Mouse (Mus musculus) bone marrow, adult 2 months (tissue): ENCODE measurements around the gene Fam110a. TPM values are rescaled to one million over a fixed set of nuclear protein-coding genes. Genes with fewer than 3 reads are reported as not detected.
A peak's percentile ranks its signal among the peaks of the same experiment; 100 is the strongest.

Source experiments
- H3K27ac ChIP-seq: fragments of 200-500 bp; 2 replicates; pipeline ENCODE4 v1.5.1; 2012; ENCODE audit warnings: low read depth, mild to moderate bottlenecking, control low read depth, inconsistent platforms, low read length; ENCODE audit not compliant: control insufficient read depth, poor library complexity, insufficient read depth
- H3K4me1 ChIP-seq: fragments of 200-500 bp; 2 replicates; pipeline ENCODE4 v1.6.1; 2011; ENCODE audit warnings: low read length; ENCODE audit not compliant: control insufficient read depth, insufficient read depth
- H3K4me3 ChIP-seq: fragments of 200-500 bp; replicated peaks from 2 replicates; pipeline ENCODE3; 2011; ENCODE audit warnings: mild to moderate bottlenecking, low read depth, low read length, control low read depth; ENCODE audit not compliant: control insufficient read depth
- CTCF ChIP-seq: fragments of 200-500 bp; IDR thresholded peaks from 2 replicates; pipeline ENCODE4 v1.5.1; 2011; ENCODE audit warnings: low read length, control low read depth; ENCODE audit not compliant: control insufficient read depth, insufficient read depth
- POLR2A ChIP-seq: fragments of 200-500 bp; IDR thresholded peaks from 2 replicates; pipeline ENCODE4 v1.6.1; 2011; ENCODE audit warnings: low read depth, mild to moderate bottlenecking, control low read depth, low read length, borderline replicate concordance; ENCODE audit not compliant: control insufficient read depth
- WGBS: fragments of 180-500 bp; shearing (Covaris S2); methylation state at CpG from one replicate; pipeline ENCODE4 v1.1.7; 2018; 5-methylcytosine and 5-hydroxymethylcytosine counted together
- polyA plus RNA-seq: library from polyadenylated mRNA; stranded (reverse); fragments of >200 nt; gene quantifications from 2 replicates; pipeline ENCODE4 v1.2.4, GENCODE M21; 2011; ENCODE audit warnings: low replicate concordance; ENCODE audit not compliant: missing spikeins, insufficient read depth, insufficient read length

Fam110a gene
- polyA plus RNA-seq, 1 experiment, result 13.0 TPM

DNA sequence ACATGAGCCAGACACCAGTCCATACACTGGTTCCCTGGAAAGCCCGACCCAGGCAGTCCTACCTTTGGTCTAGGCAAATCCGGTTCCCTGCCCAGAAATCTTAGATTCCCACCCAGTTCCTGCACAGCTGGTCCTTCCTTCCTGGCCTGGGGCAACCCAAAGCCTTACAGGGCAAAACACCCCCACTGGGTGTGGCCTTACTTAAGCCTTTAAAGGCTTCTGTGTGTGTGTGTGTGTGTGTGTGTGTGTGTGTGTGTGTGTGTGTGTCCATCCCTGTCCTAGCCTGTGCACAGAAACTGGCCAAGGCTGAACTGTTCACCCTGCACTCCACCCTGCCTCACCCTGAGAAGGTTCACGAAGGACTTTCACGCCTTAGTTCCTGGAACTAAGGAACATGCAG is 32.2 kb upstream of the Fam110a start:
- TF ChIP-seq CTCF (no peak), POLR2A (no peak)
- no peak overlapping the region for H3K27ac ChIP-seq
- H3K4me3 ChIP-seq, result no peak overlapping the region
- H3K4me1 ChIP-seq, result no peaks in the 10 kb centered on the region
- 40% methylated on average over 4 of the region's 4 CpGs for WGBS

DNA sequence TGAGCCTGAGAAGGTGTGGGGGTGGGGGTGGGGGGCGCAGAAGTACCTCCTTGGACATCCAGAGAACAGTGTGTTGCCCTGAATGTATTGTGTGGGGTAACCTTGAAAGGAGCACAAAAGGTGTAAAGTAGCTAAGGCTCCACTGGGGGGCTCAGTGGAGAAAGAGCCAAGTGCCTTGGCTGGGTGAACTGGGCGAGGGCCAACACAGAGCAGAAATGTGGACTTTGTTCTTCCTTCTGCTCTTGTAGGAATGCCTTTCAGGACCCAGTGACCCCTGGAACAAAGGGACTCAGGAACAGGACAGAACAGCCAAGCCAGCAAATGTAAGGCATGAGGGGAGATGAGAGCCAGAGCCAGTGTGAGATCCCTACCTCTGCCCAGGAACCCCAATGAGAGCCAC is 31.7 kb upstream of the Fam110a start:
- 49% methylated on average over 2 of the region's 2 CpGs for WGBS
- H3K4me3 ChIP-seq, result no peak overlapping the region
- TF ChIP-seq CTCF (no peak), POLR2A (no peak)
- no peaks in the 10 kb centered on the region for H3K4me1 ChIP-seq
- H3K27ac ChIP-seq, result no peak overlapping the region

DNA sequence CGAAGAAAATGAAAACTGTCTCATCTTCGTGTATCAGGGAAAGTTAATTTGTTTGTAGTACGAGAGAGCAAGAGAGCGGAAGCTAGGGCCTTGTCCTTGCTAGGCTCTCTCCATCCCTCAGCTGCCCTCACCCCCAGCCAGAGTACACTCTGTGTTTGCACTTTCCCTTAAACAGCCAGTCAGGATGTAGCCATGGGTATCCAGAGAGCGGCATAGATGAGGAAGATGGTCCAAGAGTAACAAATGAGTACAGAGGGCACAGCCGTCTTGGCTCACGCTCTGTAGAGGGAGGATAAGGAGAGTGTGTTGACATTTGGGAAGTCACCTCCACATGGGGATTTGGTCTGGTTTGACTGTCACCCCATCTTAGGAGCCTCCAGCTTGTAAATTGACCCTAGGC is 30.6 kb upstream of the Fam110a start:
- Histone ChIP-seq H3K4me1 (no peaks in the 10 kb centered on the region), H3K4me3 (no peak overlapping the region), H3K27ac (no peak overlapping the region)
- 79% methylated on average over 7 of the region's 7 CpGs for WGBS
- no peak for TF ChIP-seq CTCF
- TF ChIP-seq POLR2A, result no peak

DNA sequence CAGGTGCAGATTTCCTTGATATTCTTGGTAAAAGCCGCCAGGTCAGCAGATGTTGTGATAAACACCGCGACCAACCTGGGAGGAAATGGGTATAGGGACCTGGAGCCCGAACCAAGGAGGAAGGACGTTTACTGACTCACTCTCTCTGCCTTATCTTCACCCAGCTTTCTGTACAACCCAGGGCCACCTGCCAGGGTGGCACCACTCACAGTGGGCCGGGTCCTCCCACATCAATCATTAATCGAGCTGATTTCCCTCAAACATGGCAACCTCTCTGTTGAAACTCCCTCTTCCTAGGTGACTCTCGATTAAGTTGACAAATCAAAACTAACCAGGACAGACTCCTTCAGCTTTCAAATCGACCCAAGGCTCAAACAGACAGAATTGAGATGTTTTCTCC is 30.2 kb upstream of the Fam110a start:
- no peaks in the 10 kb centered on the region for H3K4me1 ChIP-seq
- H3K27ac ChIP-seq, result no peak overlapping the region
- WGBS, result 32% methylated on average over 9 of the region's 9 CpGs
- no peak overlapping the region for H3K4me3 ChIP-seq
- no peak for TF ChIP-seq CTCF
- no peak for TF ChIP-seq POLR2A

DNA sequence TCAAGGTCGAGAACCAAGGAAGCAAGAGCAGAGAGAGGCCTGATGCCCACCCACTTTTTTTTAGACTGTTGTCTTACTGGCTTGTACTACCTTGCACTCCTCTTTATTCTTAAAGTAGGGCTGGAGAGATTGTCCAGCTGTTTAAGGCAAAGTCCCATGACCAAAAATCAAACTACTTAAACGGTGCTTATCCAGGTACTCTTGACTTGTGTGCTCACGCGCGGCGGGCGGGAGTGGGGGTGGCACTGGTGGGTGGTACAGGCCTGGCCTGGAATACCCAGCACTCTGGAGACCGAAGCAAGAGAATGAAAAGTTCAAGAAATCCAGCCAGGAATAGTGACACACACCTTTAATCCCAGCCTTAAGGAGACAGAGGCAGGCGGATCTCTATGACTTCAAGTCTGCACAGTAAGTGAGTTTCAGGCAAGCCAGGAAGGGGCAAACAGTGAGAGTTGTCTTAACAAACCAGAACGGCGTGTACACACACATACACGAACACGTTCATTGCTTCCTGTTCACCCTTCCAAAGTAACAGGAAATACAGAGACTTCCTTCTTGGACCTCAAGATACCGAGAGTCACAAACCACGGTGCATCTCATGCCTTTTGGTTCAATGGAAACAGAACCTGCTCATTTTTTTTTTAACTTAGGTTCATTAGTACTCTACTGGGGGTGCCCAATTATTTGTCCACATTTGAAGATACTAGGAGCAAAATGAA is 29.2 kb upstream of the Fam110a start:
- no peak overlapping the region for H3K27ac ChIP-seq
- WGBS, result 47% methylated on average over 15 of the region's 15 CpGs
- H3K4me3 ChIP-seq, result no peak overlapping the region
- H3K4me1 ChIP-seq, result no peaks in the 10 kb centered on the region
- TF ChIP-seq CTCF, result no peak
- no peak for TF ChIP-seq POLR2A

DNA sequence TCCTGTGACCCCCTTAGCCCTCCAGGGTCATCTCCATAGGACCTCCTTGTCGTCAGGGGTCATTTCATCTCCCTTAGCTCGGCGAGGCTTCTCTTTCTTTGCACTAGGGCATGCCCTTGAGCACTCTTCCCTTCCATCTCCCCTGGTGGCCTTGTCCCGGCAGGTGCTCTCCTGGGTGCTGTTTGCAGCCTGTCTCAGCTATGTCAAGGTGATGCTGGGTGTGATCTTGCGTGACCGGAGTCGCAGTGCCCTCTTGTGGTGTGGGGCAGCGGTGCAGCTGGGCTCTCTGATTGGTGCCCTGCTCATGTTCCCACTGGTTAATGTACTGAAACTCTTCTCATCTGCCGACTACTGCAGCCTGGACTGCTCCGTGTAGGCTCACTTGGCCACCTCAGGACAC is 27.8 kb upstream of the Fam110a start:
- Histone ChIP-seq H3K4me1 (no peaks in the 10 kb centered on the region), H3K4me3 (no peak overlapping the region), H3K27ac (no peak overlapping the region)
- TF ChIP-seq POLR2A, result no peak
- TF ChIP-seq CTCF, result peak; percentile 55; the same call in 1 of the 2 replicates
- WGBS, result 75% methylated on average over 10 of the region's 10 CpGs

DNA sequence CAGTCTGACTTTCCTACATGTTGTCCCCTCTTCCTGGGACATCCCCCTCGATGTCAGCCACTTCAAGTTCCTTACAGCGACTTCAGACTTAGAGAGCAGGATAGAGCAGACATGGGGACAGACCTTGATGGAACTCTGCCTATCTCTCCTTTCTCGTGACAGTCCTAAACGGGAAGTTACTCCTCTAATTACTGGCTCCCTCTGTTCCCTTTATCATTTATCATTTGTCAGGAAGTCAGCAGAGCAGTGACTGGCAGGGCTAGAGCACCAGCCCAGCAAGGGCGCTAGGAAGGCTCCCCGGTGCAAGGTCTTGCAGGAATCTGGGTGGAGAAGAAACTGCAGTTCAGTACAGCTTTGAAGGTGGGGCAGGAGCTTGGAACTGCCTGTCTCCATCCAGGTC is 22.5 kb upstream of the Fam110a start:
- TF ChIP-seq CTCF, result no peak
- no peak for TF ChIP-seq POLR2A
- Histone ChIP-seq H3K4me3 (no peak overlapping the region), H3K4me1 (no peaks in the 10 kb centered on the region; the same call in 1 of the 2 replicates), H3K27ac (no peak overlapping the region)
- WGBS, result 15% methylated on average over 6 of the region's 6 CpGs

DNA sequence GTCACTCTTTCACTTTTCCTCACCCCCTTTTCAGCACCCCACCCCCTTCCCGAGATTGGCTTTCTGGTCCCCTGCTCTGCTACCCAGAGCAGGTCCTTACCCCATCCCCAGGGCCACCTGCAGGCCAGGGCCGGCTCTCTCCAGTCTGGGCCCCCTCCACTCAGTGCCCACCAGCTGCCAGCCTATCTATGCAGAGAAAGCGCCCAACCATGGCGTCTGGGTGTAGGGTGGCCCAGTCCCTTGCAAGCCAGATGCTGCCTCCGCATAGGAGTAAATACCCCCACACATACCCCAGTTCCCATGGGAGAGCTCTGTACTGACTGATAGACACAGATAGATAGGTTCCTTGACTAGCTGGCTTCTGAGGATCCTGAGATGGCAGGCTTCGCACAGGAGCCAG is 20.7 kb upstream of the Fam110a start:
- TF ChIP-seq POLR2A, result no peak
- TF ChIP-seq CTCF, result no peak
- no peaks in the 10 kb centered on the region; the same call in 1 of the 2 replicates for H3K4me1 ChIP-seq
- no peak overlapping the region for H3K4me3 ChIP-seq
- H3K27ac ChIP-seq, result no peak overlapping the region
- 73% methylated on average over 6 of the region's 6 CpGs for WGBS

DNA sequence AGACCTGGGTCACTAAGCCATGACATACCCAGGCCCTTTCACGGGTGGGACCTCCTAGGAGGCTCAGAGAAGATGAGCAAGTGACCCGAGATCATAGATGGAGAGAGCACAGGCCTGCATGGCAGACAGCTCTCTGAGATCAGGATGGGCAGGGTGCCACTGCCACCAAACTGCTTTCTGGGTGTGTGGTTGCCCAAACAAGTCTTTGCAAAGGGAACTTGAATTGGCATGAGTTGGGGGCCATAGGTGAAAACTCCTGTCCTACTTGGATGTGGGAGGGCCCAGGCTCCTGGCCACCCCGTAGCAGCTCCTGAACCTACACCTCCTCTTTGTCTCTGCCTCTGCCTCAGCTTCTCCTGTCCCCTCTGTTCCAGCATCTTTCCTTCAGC is 20.3 kb upstream of the Fam110a start:
- Histone ChIP-seq H3K4me3 (no peak overlapping the region), H3K4me1 (no peaks in the 10 kb centered on the region; the same call in 1 of the 2 replicates), H3K27ac (no peak overlapping the region)
- TF ChIP-seq CTCF (no peak), POLR2A (no peak)
- WGBS, result 61% methylated on average over 3 of the region's 3 CpGs
